Mouse (Mus musculus) megakaryocyte progenitor cell, adult 5-6 weeks (primary cell): ENCODE data around the gene Vps18. TPM values are rescaled to one million over a fixed set of nuclear protein-coding genes. Genes with fewer than 3 reads are reported as not detected.

Experiments used
- ATAC-seq: replicated peaks from 2 replicates; pipeline ENCODE4 v1.8.0; 2016; ENCODE audit warnings: mild to moderate bottlenecking, moderate TSS enrichment, inconsistent platforms; ENCODE audit not compliant: poor library complexity
- total RNA-seq, 2 experiments: library from RNA; stranded (forward) in 1 of 2; stranded (reverse) in 1 of 2; fragments of 157-497, 149-512 nt in 1 of 2; fragments of 200-1000 nt in 1 of 2; gene quantifications; 2 replicates each; pipeline versions ENCODE4 v1.2.3 to v1.2.4; 2015 to 2017

The Vps18 gene
- total RNA-seq, 2 experiments from 2014 or later, result 7.2 to 20.0 TPM

DNA sequence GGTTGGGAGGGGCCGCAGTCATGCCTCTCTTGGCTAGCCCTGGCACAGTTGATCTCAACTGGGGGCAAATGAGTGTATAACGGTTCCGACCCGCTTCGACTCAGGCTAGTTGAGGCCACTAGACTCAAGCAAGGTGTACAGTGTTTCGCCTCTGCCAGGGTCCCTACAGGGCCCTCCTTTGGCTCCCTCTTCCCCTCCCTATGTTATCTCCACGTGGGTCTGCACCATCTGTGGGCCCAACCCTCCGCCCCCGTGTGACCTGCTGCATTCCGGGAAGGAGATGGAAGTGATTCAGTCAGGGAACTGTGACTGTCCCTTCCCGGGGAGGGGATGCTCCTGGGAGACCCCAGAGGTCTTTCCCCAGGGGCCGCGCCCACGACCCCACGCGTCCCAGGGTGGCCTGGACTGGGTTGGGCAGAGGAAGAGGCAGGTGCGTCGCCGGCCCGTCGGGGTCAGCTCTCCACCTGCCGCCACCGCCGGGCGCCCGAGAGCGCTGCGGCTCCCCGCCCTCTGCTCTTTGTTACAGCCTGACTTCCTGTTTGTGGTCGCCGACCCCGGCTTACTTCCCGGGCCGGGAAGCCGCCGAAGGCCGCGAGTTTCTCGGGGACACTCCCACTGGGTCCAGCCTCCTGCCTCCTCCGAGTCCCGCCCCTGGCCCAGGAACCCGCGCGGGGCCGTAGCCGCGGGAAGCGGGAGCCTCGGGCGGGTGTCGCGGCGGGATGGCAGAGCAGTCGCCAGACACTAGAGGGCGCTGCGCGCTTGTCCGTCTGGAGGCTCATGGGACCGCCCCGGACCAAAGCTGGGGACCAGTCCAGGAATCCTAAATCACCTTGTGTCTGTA, 49.1 kb downstream of the Vps18 start:
- ATAC-seq, result peak; percentile 96

DNA sequence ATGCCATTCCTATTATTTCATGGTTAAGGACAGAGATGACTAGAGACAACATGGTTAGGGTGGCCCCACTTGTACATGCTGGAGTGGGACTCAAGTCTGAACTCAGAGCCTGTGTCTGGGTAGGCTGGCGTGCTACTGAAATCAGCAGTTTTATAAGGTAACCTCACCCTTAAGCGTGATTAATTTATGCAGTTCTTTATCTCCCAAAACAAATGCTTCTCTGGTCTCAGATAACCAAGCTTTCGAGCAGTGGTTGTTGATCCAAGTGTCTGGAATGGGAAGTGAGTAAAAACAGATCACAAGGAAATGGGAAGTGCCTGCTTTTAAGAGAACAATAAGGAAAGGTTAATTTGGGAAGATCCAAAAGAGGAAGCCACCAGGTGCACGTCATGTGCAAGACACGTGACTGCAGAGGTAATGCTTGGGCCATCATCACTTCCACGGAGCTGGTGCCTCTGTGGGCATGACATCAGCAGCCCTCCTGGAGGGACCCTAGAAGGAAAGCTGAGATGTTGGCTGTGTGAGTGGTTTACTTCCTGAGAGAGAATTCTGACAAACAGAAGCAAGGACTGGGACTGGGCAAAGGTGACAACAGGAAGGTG, 56.1 kb downstream of the Vps18 start:
- peak; percentile 11; the same call in 1 of the 2 replicates for ATAC-seq

Other genes starting within 250 kb of the Vps18 start
- 58.2 and 69.4 TPM in 2 replicates for gene Knl1, start 241.6 kb upstream of the Vps18 start, total RNA-seq (2015)
- 55.3 and 78.8 TPM in 2 replicates for gene Knl1, start 241.6 kb upstream of the Vps18 start, total RNA-seq (2017)
- 35.8 and 37.2 TPM in 2 replicates for gene Rad51, start 175.9 kb upstream of the Vps18 start, total RNA-seq (2015)
- 33.6 and 33.8 TPM in 2 replicates for gene Rad51, start 175.9 kb upstream of the Vps18 start, total RNA-seq (2017)
- gene Rmdn3, start 131.7 kb upstream of the Vps18 start, total RNA-seq (2015), result 19.5 and 21.0 TPM in 2 replicates
- 39.8 and 44.2 TPM in 2 replicates for gene Rmdn3, start 131.7 kb upstream of the Vps18 start, total RNA-seq (2017)
- gene Gchfr, start 121.0 kb upstream of the Vps18 start, total RNA-seq (2015), result 0.42 and 4.3 TPM in 2 replicates
- gene Gchfr, start 121.0 kb upstream of the Vps18 start, total RNA-seq (2017), result not detected in 2 replicates
- not detected in 2 replicates for gene Gm14137, start 114.2 kb upstream of the Vps18 start, total RNA-seq (2015)
- gene Gm14137, start 114.2 kb upstream of the Vps18 start, total RNA-seq (2017), result not detected in 2 replicates
- gene Zfyve19, start 80.1 kb upstream of the Vps18 start, total RNA-seq (2015), result 29.4 and 38.4 TPM in 2 replicates
- 59.2 and 79.1 TPM in 2 replicates for gene Zfyve19, start 80.1 kb upstream of the Vps18 start, total RNA-seq (2017)
- 32.6 and 34.6 TPM in 2 replicates for gene Dnajc17, start 79.9 kb upstream of the Vps18 start, total RNA-seq (2015)
- gene Dnajc17, start 79.9 kb upstream of the Vps18 start, total RNA-seq (2017), result 86.0 and 87.8 TPM in 2 replicates
- not detected in 2 replicates for gene Ppp1r14d, start 58.8 kb upstream of the Vps18 start, total RNA-seq (2015)
- not detected in 2 replicates for gene Ppp1r14d, start 58.8 kb upstream of the Vps18 start, total RNA-seq (2017)
- gene Spint1, start 51.4 kb upstream of the Vps18 start, total RNA-seq (2015), result 0.20 and 0.44 TPM in 2 replicates
- gene Spint1, start 51.4 kb upstream of the Vps18 start, total RNA-seq (2017), result 0.14 TPM in 1 of 2 replicates, not detected in the other
- gene Rhov, start 17.5 kb upstream of the Vps18 start, total RNA-seq (2015), result not detected in 2 replicates
- gene Rhov, start 17.5 kb upstream of the Vps18 start, total RNA-seq (2017), result not detected in 2 replicates
- gene Dll4, start 37.0 kb downstream of the Vps18 start, total RNA-seq (2015), result 0.05 TPM in 1 of 2 replicates, not detected in the other
- not detected in 2 replicates for gene Dll4, start 37.0 kb downstream of the Vps18 start, total RNA-seq (2017)
- gene Chac1, start 62.5 kb downstream of the Vps18 start, total RNA-seq (2015), result 0.34 and 0.57 TPM in 2 replicates
- gene Chac1, start 62.5 kb downstream of the Vps18 start, total RNA-seq (2017), result 0.71 and 1.3 TPM in 2 replicates
- 24.3 and 25.0 TPM in 2 replicates for gene Ino80, start 188.9 kb downstream of the Vps18 start, total RNA-seq (2015)
- 21.5 and 25.4 TPM in 2 replicates for gene Ino80, start 188.9 kb downstream of the Vps18 start, total RNA-seq (2017)